Mouse (Mus musculus) olfactory bulb, adult 2 months (tissue): ENCODE data around the gene Mif.

Experiments used
- CTCF ChIP-seq: fragments of 200-500 bp; IDR thresholded peaks from 2 replicates; pipeline ENCODE4 v1.5.1; 2012; ENCODE audit warnings: low read depth, mild to moderate bottlenecking, low read length, moderate library complexity; ENCODE audit not compliant: insufficient read depth
- POLR2A ChIP-seq: fragments of 200-500 bp; IDR thresholded peaks from 2 replicates; pipeline ENCODE4 v1.6.1; 2012; ENCODE audit warnings: mild to moderate bottlenecking, low read depth, low read length, moderate library complexity; ENCODE audit not compliant: insufficient read depth

- no peak for TF ChIP-seq CTCF
- no peak for TF ChIP-seq POLR2A
Measured at GRCm38 (mm10) chr10:75830275-75830670, 29.8 kb downstream of the Mif start.
